Mouse (Mus musculus) lung, adult 18-20 months (tissue): ENCODE data around the gene Pdlim1.

Source experiments
- DNase-seq, 2 experiments: peaks; one replicate each; pipeline ENCODE4 v3.0.0; 2022; ENCODE audit warnings: mixed read lengths in 2 of 2

Pdlim1 gene

GRCm38 (mm10) chr19:40271308-40271892, at the start of gene Pdlim1:
Gene Pdlim1, minus strand, starts transcription at chr19:40271842.
- peak; percentile 84 to 88 for DNase-seq

GRCm38 (mm10) chr19:40319199-40319598, 47.6 kb upstream of the Pdlim1 start:
- no peak for DNase-seq

- DNase-seq: no peak
Observed at GRCm38 (mm10) chr19:40318511-40318910, 46.9 kb upstream of the Pdlim1 start.

- DNase-seq: no peak
Observed at GRCm38 (mm10) chr19:40317001-40317400, 45.4 kb upstream of the Pdlim1 start.

GRCm38 (mm10) chr19:40314252-40314651, 42.6 kb upstream of the Pdlim1 start:
- DNase-seq: no peak

- DNase-seq: no peak
Observed at GRCm38 (mm10) chr19:40311631-40312030, 40.0 kb upstream of the Pdlim1 start.

- no peak for DNase-seq
Observed at GRCm38 (mm10) chr19:40310410-40311130, 38.9 kb upstream of the Pdlim1 start.

- DNase-seq: no peak
Observed at GRCm38 (mm10) chr19:40309911-40310310, 38.3 kb upstream of the Pdlim1 start.

- DNase-seq: peak in 1 of 2 experiments; percentile 12
Observed at GRCm38 (mm10) chr19:40307550-40307949, 35.9 kb upstream of the Pdlim1 start.

- no peak for DNase-seq
Observed at GRCm38 (mm10) chr19:40306631-40307030, 35.0 kb upstream of the Pdlim1 start.

GRCm38 (mm10) chr19:40305456-40305855, 33.8 kb upstream of the Pdlim1 start:
- no peak for DNase-seq

- DNase-seq: no peak
Observed at GRCm38 (mm10) chr19:40302916-40303315, 31.3 kb upstream of the Pdlim1 start.

GRCm38 (mm10) chr19:40302477-40302876, 30.8 kb upstream of the Pdlim1 start:
- DNase-seq: no peak

GRCm38 (mm10) chr19:40299983-40300759, 28.5 kb upstream of the Pdlim1 start:
- DNase-seq: no peak

GRCm38 (mm10) chr19:40299182-40299581, 27.5 kb upstream of the Pdlim1 start:
- no peak for DNase-seq

GRCm38 (mm10) chr19:40298574-40298973, 26.9 kb upstream of the Pdlim1 start:
- DNase-seq: no peak

- no peak for DNase-seq
Observed at GRCm38 (mm10) chr19:40297798-40298144, 26.1 kb upstream of the Pdlim1 start.

- DNase-seq: no peak
Observed at GRCm38 (mm10) chr19:40297078-40297797, 25.6 kb upstream of the Pdlim1 start.

- no peak for DNase-seq
Observed at GRCm38 (mm10) chr19:40294231-40294630, 22.6 kb upstream of the Pdlim1 start.

GRCm38 (mm10) chr19:40293791-40294190, 22.1 kb upstream of the Pdlim1 start:
- DNase-seq: no peak

GRCm38 (mm10) chr19:40290099-40290724, 18.6 kb upstream of the Pdlim1 start:
- DNase-seq: no peak

GRCm38 (mm10) chr19:40288415-40288814, 16.8 kb upstream of the Pdlim1 start:
- no peak for DNase-seq

- DNase-seq: no peak
Observed at GRCm38 (mm10) chr19:40284704-40285103, 13.1 kb upstream of the Pdlim1 start.
